Mouse (Mus musculus): ENCODE data around the gene Dscam. TPM values are rescaled to one million over a fixed set of nuclear protein-coding genes. Genes with fewer than 3 reads are reported as not detected.

The Dscam gene
- polyA plus RNA-seq, 1 experiment from 2014 or later = not detected

DNA sequence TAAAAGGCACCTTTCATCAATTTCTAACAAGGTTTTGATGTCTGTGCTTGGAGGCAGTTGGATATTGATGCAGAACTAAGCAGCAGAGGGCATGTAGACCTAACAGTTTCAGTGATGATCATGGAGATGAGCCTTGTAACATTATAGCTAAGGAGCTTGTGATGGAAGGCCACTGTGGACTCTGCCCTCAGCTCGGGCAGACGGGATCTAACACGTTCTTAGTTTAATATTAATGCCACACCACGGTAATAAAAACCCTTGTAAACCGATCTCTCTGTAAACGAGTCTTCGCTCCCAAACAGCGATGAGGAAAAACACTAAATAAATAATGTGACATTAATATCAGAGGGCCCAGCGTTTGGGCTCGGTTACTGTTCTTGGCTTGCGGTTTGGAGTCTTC is 569.8 kb downstream of the Dscam start:
- H3K36me3 ChIP-seq (ENCODE audit: control insufficient read depth, insufficient read depth, low read length) = no peaks in the 10 kb centered on the region
- no peaks in the 10 kb centered on the region for H3K27me3 ChIP-seq (ENCODE audit: control insufficient read depth, insufficient read depth, low read length)
- H3K27ac ChIP-seq (ENCODE audit: low read depth, low read length) = no peak overlapping the region
- H3K9ac ChIP-seq (ENCODE audit: low read depth, low read length) = no peak overlapping the region
- H3K9me3 ChIP-seq (ENCODE audit: control insufficient read depth, low read length) = no peaks in the 10 kb centered on the region
- no peak for ATAC-seq (ENCODE audit: low FRiP score, low TSS enrichment)
- no peak overlapping the region for H3K4me2 ChIP-seq (replicated peaks; ENCODE audit: low read depth, low read length)
- no peaks in the 10 kb centered on the region for H3K4me1 ChIP-seq (ENCODE audit: control insufficient read depth, insufficient read depth, low read length)
- no peak overlapping the region for H3K4me3 ChIP-seq (ENCODE audit: low read length)
- 75% methylated on average over 11 of the region's 11 CpGs for WGBS

- no peaks in the 10 kb centered on the region for H3K36me3 ChIP-seq (ENCODE audit: control insufficient read depth, insufficient read depth, low read length)
- 70% methylated on average over 3 of the region's 3 CpGs for WGBS
- ATAC-seq (ENCODE audit: low FRiP score, low TSS enrichment) = no peak
- no peak overlapping the region for H3K27ac ChIP-seq (ENCODE audit: low read depth, low read length)
- no peaks in the 10 kb centered on the region for H3K4me1 ChIP-seq (ENCODE audit: control insufficient read depth, insufficient read depth, low read length)
- no peak overlapping the region for H3K9ac ChIP-seq (ENCODE audit: low read depth, low read length)
- no peak overlapping the region for H3K4me3 ChIP-seq (ENCODE audit: low read length)
- H3K9me3 ChIP-seq (ENCODE audit: control insufficient read depth, low read length) = no peaks in the 10 kb centered on the region
- H3K27me3 ChIP-seq (ENCODE audit: control insufficient read depth, insufficient read depth, low read length) = no peaks in the 10 kb centered on the region
- H3K4me2 ChIP-seq (replicated peaks; ENCODE audit: low read depth, low read length) = no peak overlapping the region
These were observed 571.0 kb downstream of the Dscam start for GRCm38 (mm10) chr16:96599401-96600060.

DNA sequence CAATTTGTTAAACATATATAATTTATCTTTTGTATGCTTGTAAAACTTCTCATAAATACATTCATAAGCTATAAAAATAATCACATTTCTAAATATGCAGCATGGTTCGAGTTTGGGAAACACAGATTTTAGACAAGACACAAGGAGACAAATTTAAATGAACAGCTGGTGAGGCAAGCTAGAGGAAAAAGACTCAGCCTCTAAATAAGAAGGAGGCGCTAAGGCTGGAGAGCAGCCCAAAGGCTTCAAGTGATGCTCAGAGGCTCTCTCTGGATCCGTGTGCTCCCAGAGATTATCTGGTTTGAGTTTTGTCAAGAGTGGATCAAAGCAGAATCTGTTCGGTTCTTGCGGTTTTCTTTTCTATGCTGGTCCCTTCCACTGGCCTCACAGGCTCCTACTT is 594.7 kb downstream of the Dscam start:
- no peaks in the 10 kb centered on the region for H3K27me3 ChIP-seq (ENCODE audit: control insufficient read depth, insufficient read depth, low read length)
- H3K4me1 ChIP-seq (ENCODE audit: control insufficient read depth, insufficient read depth, low read length) = no peaks in the 10 kb centered on the region
- no peak overlapping the region for H3K9ac ChIP-seq (ENCODE audit: low read depth, low read length)
- no peak overlapping the region for H3K4me3 ChIP-seq (ENCODE audit: low read length)
- H3K27ac ChIP-seq (ENCODE audit: low read depth, low read length) = no peak overlapping the region
- WGBS = 90% methylated on average over 5 of the region's 5 CpGs
- no peak for ATAC-seq (ENCODE audit: low FRiP score, low TSS enrichment)
- H3K4me2 ChIP-seq (replicated peaks; ENCODE audit: low read depth, low read length) = no peak overlapping the region
- no peaks in the 10 kb centered on the region for H3K36me3 ChIP-seq (ENCODE audit: control insufficient read depth, insufficient read depth, low read length)
- H3K9me3 ChIP-seq (ENCODE audit: control insufficient read depth, low read length) = no peaks in the 10 kb centered on the region

DNA sequence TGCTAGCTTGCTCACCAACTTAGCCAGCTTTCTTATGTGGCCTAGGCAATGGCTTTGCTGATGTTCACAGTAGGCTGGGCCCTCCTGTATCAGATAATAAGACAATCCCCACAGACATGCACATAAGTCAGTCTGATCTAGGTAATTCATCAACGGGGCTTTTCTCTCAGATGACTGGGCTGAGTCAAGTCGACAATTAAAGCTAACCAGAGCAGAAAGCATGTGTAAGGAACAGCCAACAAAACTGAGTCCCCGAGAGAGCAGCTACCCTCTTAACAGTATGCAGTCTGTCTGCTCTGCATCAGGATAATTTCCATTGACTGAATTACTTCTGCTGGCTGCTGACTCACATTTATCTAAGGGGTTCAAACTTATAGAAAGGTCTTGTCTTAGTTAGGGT is 603.1 kb downstream of the Dscam start:
- no peak for ATAC-seq (ENCODE audit: low FRiP score, low TSS enrichment)
- no peak overlapping the region for H3K27ac ChIP-seq (ENCODE audit: low read depth, low read length)
- H3K9me3 ChIP-seq (ENCODE audit: control insufficient read depth, low read length) = no peaks in the 10 kb centered on the region; the same call in 1 of the 2 replicates
- H3K4me2 ChIP-seq (replicated peaks; ENCODE audit: low read depth, low read length) = no peak overlapping the region
- H3K27me3 ChIP-seq (ENCODE audit: control insufficient read depth, insufficient read depth, low read length) = no peaks in the 10 kb centered on the region
- WGBS = 67% methylated on average over 3 of the region's 3 CpGs
- H3K4me3 ChIP-seq (ENCODE audit: low read length) = no peak overlapping the region
- H3K36me3 ChIP-seq (ENCODE audit: control insufficient read depth, insufficient read depth, low read length) = no peaks in the 10 kb centered on the region
- no peak overlapping the region for H3K9ac ChIP-seq (ENCODE audit: low read depth, low read length)
- no peaks in the 10 kb centered on the region for H3K4me1 ChIP-seq (ENCODE audit: control insufficient read depth, insufficient read depth, low read length)

- WGBS = 74% methylated on average over 8 of the region's 8 CpGs
- ATAC-seq (ENCODE audit: low FRiP score, low TSS enrichment) = no peak
- Histone ChIP-seq H3K9ac (ENCODE audit: low read depth, low read length) (no peak overlapping the region), H3K36me3 (ENCODE audit: control insufficient read depth, insufficient read depth, low read length) (no peaks in the 10 kb centered on the region), H3K27me3 (ENCODE audit: control insufficient read depth, insufficient read depth, low read length) (no peaks in the 10 kb centered on the region), H3K9me3 (ENCODE audit: control insufficient read depth, low read length) (no peaks in the 10 kb centered on the region; the same call in 1 of the 2 replicates), H3K4me3 (ENCODE audit: low read length) (no peak overlapping the region), H3K4me2 (replicated peaks; ENCODE audit: low read depth, low read length) (no peak overlapping the region), H3K27ac (ENCODE audit: low read depth, low read length) (no peak overlapping the region), H3K4me1 (ENCODE audit: control insufficient read depth, insufficient read depth, low read length) (no peaks in the 10 kb centered on the region)
These were observed 606.9 kb downstream of the Dscam start for GRCm38 (mm10) chr16:96563350-96564257.

GRCm38 (mm10) chr16:96559796-96560195 is 610.8 kb downstream of the Dscam start:
- no peaks in the 10 kb centered on the region for H3K4me1 ChIP-seq (ENCODE audit: control insufficient read depth, insufficient read depth, low read length)
- no peaks in the 10 kb centered on the region for H3K9me3 ChIP-seq (ENCODE audit: control insufficient read depth, low read length)
- H3K27me3 ChIP-seq (ENCODE audit: control insufficient read depth, insufficient read depth, low read length) = no peaks in the 10 kb centered on the region
- H3K4me2 ChIP-seq (replicated peaks; ENCODE audit: low read depth, low read length) = no peak overlapping the region
- H3K27ac ChIP-seq (ENCODE audit: low read depth, low read length) = no peak overlapping the region
- no peaks in the 10 kb centered on the region for H3K36me3 ChIP-seq (ENCODE audit: control insufficient read depth, insufficient read depth, low read length)
- H3K4me3 ChIP-seq (ENCODE audit: low read length) = no peak overlapping the region
- no peak for ATAC-seq (ENCODE audit: low FRiP score, low TSS enrichment)
- no peak overlapping the region for H3K9ac ChIP-seq (ENCODE audit: low read depth, low read length)

- no peak overlapping the region for H3K4me3 ChIP-seq (ENCODE audit: low read length)
- H3K27ac ChIP-seq (ENCODE audit: low read depth, low read length) = no peak overlapping the region
- H3K4me2 ChIP-seq (replicated peaks; ENCODE audit: low read depth, low read length) = no peak overlapping the region
- no peaks in the 10 kb centered on the region for H3K27me3 ChIP-seq (ENCODE audit: control insufficient read depth, insufficient read depth, low read length)
- ATAC-seq (ENCODE audit: low FRiP score, low TSS enrichment) = no peak
- no peaks in the 10 kb centered on the region for H3K4me1 ChIP-seq (ENCODE audit: control insufficient read depth, insufficient read depth, low read length)
- H3K9me3 ChIP-seq (ENCODE audit: control insufficient read depth, low read length) = no peaks in the 10 kb centered on the region
- WGBS = 81% methylated on average over 1 of the region's 1 CpGs
- H3K9ac ChIP-seq (ENCODE audit: low read depth, low read length) = no peak overlapping the region
- no peaks in the 10 kb centered on the region for H3K36me3 ChIP-seq (ENCODE audit: control insufficient read depth, insufficient read depth, low read length)
These were observed 612.2 kb downstream of the Dscam start for GRCm38 (mm10) chr16:96558341-96558740.

DNA sequence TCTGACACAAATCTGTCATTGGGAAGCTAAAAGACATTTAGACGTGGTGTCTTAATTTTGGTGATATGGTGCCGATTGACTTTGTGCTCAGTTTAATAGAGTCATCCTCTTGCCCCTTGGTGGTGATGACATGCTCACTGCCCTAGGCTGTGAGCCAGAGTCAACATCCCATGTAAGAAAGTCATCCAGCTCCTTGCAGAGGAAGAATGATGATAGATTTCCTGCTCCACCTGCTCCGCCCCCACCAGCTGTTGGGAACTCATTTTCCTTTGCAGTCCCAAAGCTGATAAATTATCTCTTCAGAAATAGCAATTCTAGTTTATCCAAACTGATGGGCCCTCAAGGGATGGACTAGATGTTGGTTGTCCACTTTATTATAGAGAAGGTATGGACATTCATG is 613.9 kb downstream of the Dscam start:
- 52% methylated on average over 3 of the region's 3 CpGs for WGBS
- no peak for ATAC-seq (ENCODE audit: low FRiP score, low TSS enrichment)

GRCm38 (mm10) chr16:96555412-96555811 is 615.1 kb downstream of the Dscam start:
- no peak for ATAC-seq (ENCODE audit: low FRiP score, low TSS enrichment)
- Histone ChIP-seq H3K4me1 (ENCODE audit: control insufficient read depth, insufficient read depth, low read length) (no peaks in the 10 kb centered on the region), H3K36me3 (ENCODE audit: control insufficient read depth, insufficient read depth, low read length) (no peaks in the 10 kb centered on the region), H3K9me3 (ENCODE audit: control insufficient read depth, low read length) (no peaks in the 10 kb centered on the region), H3K27ac (ENCODE audit: low read depth, low read length) (no peak overlapping the region), H3K4me2 (replicated peaks; ENCODE audit: low read depth, low read length) (no peak overlapping the region), H3K27me3 (ENCODE audit: control insufficient read depth, insufficient read depth, low read length) (no peaks in the 10 kb centered on the region), H3K4me3 (ENCODE audit: low read length) (no peak overlapping the region), H3K9ac (ENCODE audit: low read depth, low read length) (no peak overlapping the region)
- 75% methylated on average over 4 of the region's 4 CpGs for WGBS

More for the DNA sequence above, 613.9 kb downstream of the Dscam start:
- Histone ChIP-seq H3K27me3 (ENCODE audit: control insufficient read depth, insufficient read depth, low read length) (no peaks in the 10 kb centered on the region), H3K27ac (ENCODE audit: low read depth, low read length) (no peak overlapping the region), H3K9ac (ENCODE audit: low read depth, low read length) (no peak overlapping the region), H3K9me3 (ENCODE audit: control insufficient read depth, low read length) (no peaks in the 10 kb centered on the region), H3K4me3 (ENCODE audit: low read length) (no peak overlapping the region), H3K36me3 (ENCODE audit: control insufficient read depth, insufficient read depth, low read length) (no peaks in the 10 kb centered on the region), H3K4me1 (ENCODE audit: control insufficient read depth, insufficient read depth, low read length) (no peaks in the 10 kb centered on the region), H3K4me2 (replicated peaks; ENCODE audit: low read depth, low read length) (no peak overlapping the region)
